Mouse (Mus musculus): ENCODE measurements around the gene Ankrd9.

DNA sequence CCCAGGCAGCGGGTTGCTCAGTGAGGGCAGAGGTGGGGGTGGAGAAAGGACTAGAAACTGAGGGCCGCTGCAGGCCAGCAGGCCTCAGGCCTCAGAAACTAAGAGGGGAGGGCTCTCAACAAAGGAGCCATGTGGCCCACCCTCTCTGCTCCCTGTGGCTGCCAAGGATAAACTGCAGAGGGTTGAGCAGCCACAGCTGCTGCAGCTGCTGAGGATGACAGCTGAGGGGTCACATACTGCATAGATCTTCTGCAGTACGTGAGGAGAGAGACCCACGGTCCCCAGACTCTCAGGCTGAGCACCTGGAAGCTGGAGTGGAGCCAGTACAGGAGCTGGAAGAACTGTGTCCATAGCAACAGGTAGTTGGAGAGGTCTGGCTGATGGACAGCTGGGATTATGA lies 5.8 kb upstream of the Ankrd9 start:
- TF ChIP-seq POLR2A (IDR thresholded peaks at IDR 0.05; ENCODE audit: insufficient read length, low read depth) (no peak), REST (IDR thresholded peaks at IDR 0.05; ENCODE audit: insufficient read depth, insufficient read length) (no peak), MAX (IDR thresholded peaks at IDR 0.05; ENCODE audit: low read depth) (no peak), TCF12 (IDR thresholded peaks at IDR 0.05; ENCODE audit: insufficient read depth, poor library complexity, severe bottlenecking) (no peak), POLR2AphosphoS2 (IDR thresholded peaks at IDR 0.05; ENCODE audit: insufficient read length, low read depth) (no peak), MYOD1 (IDR thresholded peaks at IDR 0.05; ENCODE audit: control insufficient read depth in 1 of 3, insufficient read length in 2 of 3, low read depth in 2 of 3) (peak in 2 of 3 experiments; percentile 48 to 56), USF1 (IDR thresholded peaks at IDR 0.05; ENCODE audit: low read depth) (no peak), SRF (IDR thresholded peaks at IDR 0.05; ENCODE audit: control insufficient read depth, insufficient read length, low read depth) (no peak), CEBPB (IDR thresholded peaks at IDR 0.05; ENCODE audit: insufficient read depth, poor library complexity, severe bottlenecking) (no peak)
